Mouse (Mus musculus) small intestine, adult 2 months (tissue): ENCODE data around the gene Sry. TPM values are rescaled to one million over a fixed set of nuclear protein-coding genes. Genes with fewer than 3 reads are reported as not detected.

Source experiments
- H3K27ac ChIP-seq: fragments of 200-500 bp; 2 replicates; pipeline ENCODE4 v1.5.1; 2012; ENCODE audit warnings: low read depth, low read length, control low read depth, inconsistent platforms; ENCODE audit not compliant: insufficient read depth
- H3K27me3 ChIP-seq: fragments of 200-500 bp; 2 replicates; pipeline ENCODE4 v1.6.1; 2012; ENCODE audit warnings: mild to moderate bottlenecking, moderate library complexity, low read length, inconsistent platforms; ENCODE audit not compliant: control insufficient read depth, insufficient read depth
- H3K36me3 ChIP-seq: fragments of 200-500 bp; 2 replicates; pipeline ENCODE4 v1.6.1; 2012; ENCODE audit warnings: mild to moderate bottlenecking, low read length, control low read depth, inconsistent platforms; ENCODE audit not compliant: control insufficient read depth, insufficient read depth
- H3K4me1 ChIP-seq: fragments of 200-500 bp; 2 replicates; pipeline ENCODE4 v1.6.1; 2012; ENCODE audit warnings: low read length, inconsistent platforms, mixed read lengths; ENCODE audit not compliant: control insufficient read depth, insufficient read depth, insufficient read length
- H3K4me3 ChIP-seq: fragments of 200-500 bp; 2 replicates; pipeline ENCODE4 v1.5.1; 2012; ENCODE audit warnings: low read depth, mild to moderate bottlenecking, control low read depth, inconsistent platforms, low read length, moderate library complexity
- CTCF ChIP-seq: fragments of 200-500 bp; IDR thresholded peaks from 2 replicates; pipeline ENCODE4 v1.5.1; 2012; ENCODE audit warnings: low read depth, mild to moderate bottlenecking, control low read depth, inconsistent platforms, low read length, moderate library complexity, mixed read lengths; ENCODE audit not compliant: insufficient replicate concordance, insufficient read length; ENCODE audit errors: extremely low read depth
- POLR2A ChIP-seq: fragments of 200-500 bp; IDR thresholded peaks from 2 replicates; pipeline ENCODE4 v1.6.1; 2012; ENCODE audit warnings: low read depth, mild to moderate bottlenecking, control low read depth, inconsistent platforms, low read length, moderate library complexity
- WGBS: fragments of 180-500 bp; shearing (Covaris S2); methylation state at CpG from one replicate; pipeline ENCODE4 v1.1.7; 2018; 5-methylcytosine and 5-hydroxymethylcytosine counted together
- polyA plus RNA-seq: library from polyadenylated mRNA; depleted of rRNA; stranded (reverse); fragments of >200 nt; gene quantifications from 2 replicates; pipeline ENCODE4 v1.2.3, GENCODE M21; 2012; rRNA removed

The Sry gene
- polyA plus RNA-seq: not detected in 2 replicates

GRCm38 (mm10) chrY:2663558-2663957 lies at the start of gene Sry:
Sry (minus strand) TSS chrY:2663658.
- no peak within 1 kb of the TSS for H3K4me3 ChIP-seq
- no peaks in the 10 kb centered on the region for H3K4me1 ChIP-seq
- no peaks in the 10 kb centered on the region for H3K27me3 ChIP-seq
- TF ChIP-seq POLR2A: no peak
- TF ChIP-seq CTCF: no peak
- no peaks in the 10 kb centered on the region for H3K36me3 ChIP-seq
- WGBS: 26% methylated on average over 2 of the region's 2 CpGs
- no peak within 1 kb of the TSS for H3K27ac ChIP-seq

Other genes with a start within 250 kb of the Sry start
- gene H2al2c, start 64.6 kb downstream of the Sry start, polyA plus RNA-seq: not detected in 2 replicates
- not detected in 2 replicates for gene H2al2b, start 57.0 kb upstream of the Sry start, polyA plus RNA-seq
- not detected in 2 replicates for gene Gm4064, start 132.5 kb upstream of the Sry start, polyA plus RNA-seq
- gene Rbmy, start 167.0 kb upstream of the Sry start, polyA plus RNA-seq: not detected in 2 replicates
- gene Gm10256, start 167.0 kb upstream of the Sry start, polyA plus RNA-seq: not detected in 2 replicates
- gene Gm10352, start 237.3 kb upstream of the Sry start, polyA plus RNA-seq: not detected in 2 replicates